Mouse (Mus musculus) forebrain, embryonic 14.5 days (tissue): ENCODE results near the gene Dcun1d3. TPM values are rescaled to one million over a fixed set of nuclear protein-coding genes. Genes with fewer than 3 reads are reported as not detected.
A peak's percentile ranks its signal among the peaks of the same experiment; 100 is the strongest.

Experiments used
- ATAC-seq: fragments of 200-750 bp; cut with Nextera tagmentation; 2 replicates; pipeline ENCODE4 v1.8.0; 2017; ENCODE audit warnings: mild to moderate bottlenecking, moderate library complexity
- DNase-seq: peaks from one replicate; pipeline ENCODE4 v3.0.0-alpha.2; 2015; ENCODE audit warnings: low spot score
- H3K27ac ChIP-seq: fragments of 300-500 bp; sonication (generic); 2 replicates; pipeline ENCODE4 v1.5.1; 2014; ENCODE audit warnings: low read depth, mild to moderate bottlenecking, control low read depth, low read length, moderate library complexity
- H3K27me3 ChIP-seq: fragments of 300-500 bp; sonication (generic); replicated peaks from 2 replicates; pipeline ENCODE4 v1.6.1; 2014; ENCODE audit warnings: low read length, control low read depth, mixed read lengths; ENCODE audit not compliant: control insufficient read depth, insufficient read depth
- H3K36me3 ChIP-seq: fragments of 300-500 bp; sonication (generic); 2 replicates; pipeline ENCODE4 v1.6.1; 2014; ENCODE audit warnings: low read length, control low read depth; ENCODE audit not compliant: control insufficient read depth, insufficient read depth
- H3K4me1 ChIP-seq: fragments of 300-500 bp; sonication (generic); 2 replicates; pipeline ENCODE4 v1.6.1; 2014; ENCODE audit warnings: antibody characterized with exemption, low read length, control low read depth; ENCODE audit not compliant: control insufficient read depth, insufficient read depth
- H3K4me2 ChIP-seq: fragments of 300-500 bp; sonication (generic); 2 replicates; pipeline ENCODE4 v1.6.1; 2014; ENCODE audit warnings: mild to moderate bottlenecking, control low read depth, low read length
- H3K4me3 ChIP-seq: fragments of 300-500 bp; sonication (generic); 2 replicates; pipeline ENCODE4 v1.5.1; 2014; ENCODE audit warnings: low read depth, low read length, control low read depth
- H3K9ac ChIP-seq: fragments of 300-500 bp; sonication (generic); 2 replicates; pipeline ENCODE4 v1.6.1; 2014; ENCODE audit warnings: mild to moderate bottlenecking, low read length, control low read depth, moderate library complexity
- H3K9me3 ChIP-seq: fragments of 300-500 bp; sonication (generic); replicated peaks from 2 replicates; pipeline ENCODE4 v1.6.1; 2016; ENCODE audit warnings: low read length, control low read depth, mixed read lengths; ENCODE audit not compliant: control insufficient read depth
- WGBS: fragments of 180-500 bp; shearing (Covaris S2); extraction: QIAGEN DNeasy Blood & Tissue Kit; methylation state at CpG from one replicate; pipeline ENCODE4 v1.1.7; 2014; 5-methylcytosine and 5-hydroxymethylcytosine counted together
- polyA plus RNA-seq: library from polyadenylated mRNA; unstranded; fragments of >200 nt; fragmentation: Nextera tagmentation; extraction: Ambion mirVana; gene quantifications from 2 replicates; pipeline ENCODE4 v1.2.1, GENCODE M21; 2014

Dcun1d3 gene
- polyA plus RNA-seq, 1 experiment from 2014 or later, result 9.2 TPM

- WGBS, result 22% methylated on average over 6 of the region's 6 CpGs
- Histone ChIP-seq H3K4me2 (no peak overlapping the region; the same call in 1 of the 2 replicates), H3K9ac (peak overlapping the region; percentile 46), H3K9me3 (no peaks in the 10 kb centered on the region), H3K27me3 (no peaks in the 10 kb centered on the region), H3K4me1 (peaks cover 9% of the 10 kb centered on the region), H3K4me3 (no peak overlapping the region), H3K27ac (peak overlapping the region; percentile 70), H3K36me3 (peaks cover 21% of the 10 kb centered on the region)
- DNase-seq (peak; percentile 67), ATAC-seq (peak; percentile 86)
Observed at GRCm38 (mm10) chr7:119861335-119862091, 34.6 kb downstream of the Dcun1d3 start.

- no peak overlapping the region for H3K9ac ChIP-seq
- H3K27me3 ChIP-seq, result no peaks in the 10 kb centered on the region
- DNase-seq (no peak), ATAC-seq (no peak)
- H3K9me3 ChIP-seq, result no peaks in the 10 kb centered on the region
- peaks cover 9% of the 10 kb centered on the region for H3K4me1 ChIP-seq
- H3K4me3 ChIP-seq, result no peak overlapping the region
- no peak overlapping the region for H3K4me2 ChIP-seq
- peaks cover 21% of the 10 kb centered on the region for H3K36me3 ChIP-seq
- H3K27ac ChIP-seq, result no peak overlapping the region
Observed at GRCm38 (mm10) chr7:119860971-119861334, 35.1 kb downstream of the Dcun1d3 start.

- Histone ChIP-seq H3K4me1 (peaks cover 9% of the 10 kb centered on the region), H3K9me3 (no peaks in the 10 kb centered on the region), H3K9ac (no peak overlapping the region), H3K27me3 (no peaks in the 10 kb centered on the region), H3K4me3 (no peak overlapping the region), H3K27ac (no peak overlapping the region), H3K4me2 (no peak overlapping the region), H3K36me3 (peaks cover 21% of the 10 kb centered on the region)
- DNase-seq (no peak), ATAC-seq (no peak)
- WGBS, result 85% methylated on average over 2 of the region's 2 CpGs
Observed at GRCm38 (mm10) chr7:119860554-119860953, 35.5 kb downstream of the Dcun1d3 start.

GRCm38 (mm10) chr7:119860116-119860515 is 36.0 kb downstream of the Dcun1d3 start:
- DNase-seq (no peak), ATAC-seq (no peak)
- Histone ChIP-seq H3K4me1 (peaks cover 9% of the 10 kb centered on the region), H3K4me2 (no peak overlapping the region), H3K36me3 (peaks cover 21% of the 10 kb centered on the region), H3K9me3 (no peaks in the 10 kb centered on the region), H3K27ac (no peak overlapping the region), H3K4me3 (no peak overlapping the region), H3K27me3 (no peaks in the 10 kb centered on the region), H3K9ac (no peak overlapping the region)
- WGBS, result 90% methylated on average over 3 of the region's 3 CpGs

- Histone ChIP-seq H3K27ac (no peak overlapping the region), H3K9ac (no peak overlapping the region), H3K4me1 (peaks cover 9% of the 10 kb centered on the region), H3K4me3 (no peak overlapping the region), H3K36me3 (peaks cover 21% of the 10 kb centered on the region), H3K4me2 (no peak overlapping the region), H3K27me3 (no peaks in the 10 kb centered on the region), H3K9me3 (no peaks in the 10 kb centered on the region)
- ATAC-seq, result no peak
- 79% methylated on average over 6 of the region's 6 CpGs for WGBS
- no peak for DNase-seq
Observed at GRCm38 (mm10) chr7:119859476-119859875, 36.6 kb downstream of the Dcun1d3 start.

GRCm38 (mm10) chr7:119855031-119855430 is 41.1 kb downstream of the Dcun1d3 start:
- Histone ChIP-seq H3K4me1 (no peaks in the 10 kb centered on the region), H3K27me3 (no peaks in the 10 kb centered on the region), H3K9ac (no peak overlapping the region), H3K4me3 (no peak overlapping the region), H3K27ac (no peak overlapping the region), H3K36me3 (peaks cover 21% of the 10 kb centered on the region), H3K9me3 (no peaks in the 10 kb centered on the region), H3K4me2 (no peak overlapping the region)
- DNase-seq (no peak), ATAC-seq (no peak)

- Histone ChIP-seq H3K4me1 (no peaks in the 10 kb centered on the region), H3K9ac (no peak overlapping the region), H3K4me3 (no peak overlapping the region), H3K4me2 (no peak overlapping the region), H3K27ac (no peak overlapping the region), H3K27me3 (no peaks in the 10 kb centered on the region), H3K9me3 (no peaks in the 10 kb centered on the region), H3K36me3 (peaks cover 18% of the 10 kb centered on the region)
- DNase-seq (no peak), ATAC-seq (no peak)
- 93% methylated on average over 2 of the region's 2 CpGs for WGBS
Observed at GRCm38 (mm10) chr7:119854362-119854761, 41.7 kb downstream of the Dcun1d3 start.

- ATAC-seq (no peak), DNase-seq (no peak)
- WGBS, result 95% methylated on average over 1 of the region's 1 CpGs
- Histone ChIP-seq H3K27me3 (no peaks in the 10 kb centered on the region), H3K9ac (no peak overlapping the region), H3K27ac (no peak overlapping the region), H3K36me3 (peaks cover 10% of the 10 kb centered on the region), H3K4me1 (no peaks in the 10 kb centered on the region), H3K4me3 (no peak overlapping the region), H3K9me3 (no peaks in the 10 kb centered on the region), H3K4me2 (no peak overlapping the region)
Observed at GRCm38 (mm10) chr7:119853186-119853585, 42.9 kb downstream of the Dcun1d3 start.

- Histone ChIP-seq H3K4me3 (no peak overlapping the region), H3K4me1 (no peaks in the 10 kb centered on the region), H3K9me3 (no peaks in the 10 kb centered on the region), H3K9ac (no peak overlapping the region), H3K36me3 (peaks cover 7% of the 10 kb centered on the region), H3K27ac (no peak overlapping the region), H3K4me2 (no peak overlapping the region), H3K27me3 (no peaks in the 10 kb centered on the region)
- DNase-seq (no peak), ATAC-seq (no peak)
Observed at GRCm38 (mm10) chr7:119852494-119852893, 43.6 kb downstream of the Dcun1d3 start.
